Mouse (Mus musculus) hindbrain, embryonic 11.5 days (tissue): ENCODE data around the gene Irgc1. TPM values are rescaled to one million over a fixed set of nuclear protein-coding genes. Genes with fewer than 3 reads are reported as not detected.

Experiments
- ATAC-seq: fragments of 200-750 bp; cut with Nextera tagmentation; 2 replicates; pipeline ENCODE4 v1.8.0; 2017; ENCODE audit warnings: mild to moderate bottlenecking, moderate TSS enrichment, moderate library complexity; ENCODE audit not compliant: low FRiP score
- DNase-seq: peaks from one replicate; pipeline ENCODE4 v3.0.0-alpha.2; 2015; ENCODE audit warnings: low spot score
- H3K27ac ChIP-seq: fragments of 300-500 bp; sonication (generic); 2 replicates; pipeline ENCODE4 v1.5.1; 2014; ENCODE audit warnings: mild to moderate bottlenecking, low read depth, low read length
- H3K27me3 ChIP-seq: fragments of 300-500 bp; sonication (generic); 2 replicates; pipeline ENCODE4 v1.6.1; 2014; ENCODE audit warnings: mild to moderate bottlenecking, low read length, moderate library complexity, mixed read lengths; ENCODE audit not compliant: control insufficient read depth, insufficient read depth
- H3K36me3 ChIP-seq: fragments of 300-500 bp; sonication (generic); 2 replicates; pipeline ENCODE4 v1.6.1; 2014; ENCODE audit warnings: mild to moderate bottlenecking, low read length, moderate library complexity, mixed read lengths; ENCODE audit not compliant: control insufficient read depth, insufficient read depth
- H3K4me1 ChIP-seq: fragments of 300-500 bp; sonication (generic); replicated peaks from 2 replicates; pipeline ENCODE4 v1.6.1; 2014; ENCODE audit warnings: low read length, mixed read lengths; ENCODE audit not compliant: control insufficient read depth, insufficient read depth
- H3K4me2 ChIP-seq: fragments of 300-500 bp; sonication (generic); replicated peaks from 2 replicates; pipeline ENCODE4 v1.6.1; 2014; ENCODE audit warnings: mild to moderate bottlenecking, low read depth, low read length
- H3K4me3 ChIP-seq: fragments of 300-500 bp; sonication (generic); 2 replicates; pipeline ENCODE4 v1.5.1; 2014; ENCODE audit warnings: low read depth, low read length
- H3K9ac ChIP-seq: fragments of 300-500 bp; sonication (generic); 2 replicates; pipeline ENCODE4 v1.6.1; 2014; ENCODE audit warnings: low read depth, low read length
- H3K9me3 ChIP-seq: fragments of 300-500 bp; sonication (generic); 2 replicates; pipeline ENCODE4 v1.6.1; 2016; ENCODE audit warnings: low read length; ENCODE audit not compliant: control insufficient read depth
- WGBS: fragments of 180-500 bp; shearing (Covaris S2); extraction: QIAGEN DNeasy Blood & Tissue Kit; methylation state at CpG from one replicate; pipeline ENCODE4 v1.1.7; 2014; 5-methylcytosine and 5-hydroxymethylcytosine counted together
- polyA plus RNA-seq: library from polyadenylated mRNA; unstranded; fragments of >200 nt; fragmentation: Nextera tagmentation; extraction: Ambion mirVana; gene quantifications from 2 replicates; pipeline ENCODE4 v1.2.1, GENCODE M21; 2014

Irgc1 gene
- polyA plus RNA-seq, 1 experiment from 2014 or later = not detected

DNA sequence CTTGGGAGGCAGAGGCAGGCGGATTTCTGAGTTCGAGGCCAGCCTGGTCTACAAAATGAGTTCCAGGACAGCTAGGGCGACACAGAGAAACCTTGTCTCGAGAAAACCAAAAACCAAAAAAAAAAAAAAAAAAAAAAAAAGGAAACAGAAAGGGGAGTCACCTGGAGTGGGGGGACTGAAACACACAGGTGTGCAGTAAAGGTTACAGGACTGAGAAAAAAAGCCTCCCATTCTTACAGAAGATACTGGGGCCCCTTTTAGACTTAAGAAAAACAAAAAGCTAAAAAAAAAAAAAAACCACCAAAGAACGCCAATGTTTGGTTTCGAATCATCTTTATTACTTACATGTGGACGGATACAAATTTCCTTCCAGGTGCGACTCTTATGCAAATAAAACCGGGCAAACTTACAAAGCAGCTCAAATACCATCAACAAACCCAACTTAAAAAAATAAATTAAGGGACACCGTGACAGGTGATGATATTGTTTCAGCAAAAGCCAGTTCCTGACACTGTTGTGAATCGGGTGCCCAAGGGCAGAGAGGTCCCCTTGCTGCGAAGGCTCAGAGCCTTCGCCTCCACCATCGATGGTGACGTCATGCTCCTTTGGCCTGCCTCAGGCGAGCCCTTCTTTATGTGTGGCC is 69.2 kb downstream of the Irgc1 start:
- Histone ChIP-seq H3K4me1 (no peaks in the 10 kb centered on the region), H3K4me2 (no peak overlapping the region), H3K27me3 (no peaks in the 10 kb centered on the region), H3K9me3 (no peaks in the 10 kb centered on the region), H3K27ac (no peak overlapping the region), H3K9ac (no peak overlapping the region), H3K4me3 (no peak overlapping the region), H3K36me3 (no peaks in the 10 kb centered on the region)
- ATAC-seq (no peak), DNase-seq (no peak)
- 87% methylated on average over 16 of the region's 16 CpGs for WGBS

Other genes starting within 250 kb of the Irgc1 start
- gene Zfp111, start 240.9 kb downstream of the Irgc1 start, polyA plus RNA-seq = 9.5 and 11.0 TPM in 2 replicates
- 4.9 and 6.1 TPM in 2 replicates for gene Zfp109, start 214.7 kb downstream of the Irgc1 start, polyA plus RNA-seq
- 2.2 and 3.0 TPM in 2 replicates for gene Zfp108, start 197.5 kb downstream of the Irgc1 start, polyA plus RNA-seq
- gene Zfp93, start 181.9 kb downstream of the Irgc1 start, polyA plus RNA-seq = 7.2 and 9.6 TPM in 2 replicates
- gene Zfp61, start 151.1 kb downstream of the Irgc1 start, polyA plus RNA-seq = 32.1 and 40.0 TPM in 2 replicates
- gene Zfp94, start 135.6 kb downstream of the Irgc1 start, polyA plus RNA-seq = 12.8 and 15.4 TPM in 2 replicates
- gene Tescl, start 118.4 kb downstream of the Irgc1 start, polyA plus RNA-seq = not detected in 2 replicates
- not detected in 2 replicates for gene Lypd5, start 103.1 kb downstream of the Irgc1 start, polyA plus RNA-seq
- 2.4 and 3.5 TPM in 2 replicates for gene Kcnn4, start 82.0 kb downstream of the Irgc1 start, polyA plus RNA-seq
- gene Smg9, start 52.7 kb downstream of the Irgc1 start, polyA plus RNA-seq = 18.4 and 21.3 TPM in 2 replicates
- gene Plaur, start 10.2 kb upstream of the Irgc1 start, polyA plus RNA-seq = 1.7 and 2.1 TPM in 2 replicates
- 8.8 and 12.6 TPM in 2 replicates for gene Cadm4, start 29.7 kb upstream of the Irgc1 start, polyA plus RNA-seq
- gene Zfp428, start 54.7 kb upstream of the Irgc1 start, polyA plus RNA-seq = 82.4 and 87.7 TPM in 2 replicates
- 0.59 and 0.90 TPM in 2 replicates for gene AC161166.1, start 60.2 kb upstream of the Irgc1 start, polyA plus RNA-seq
- gene Irgq, start 78.4 kb upstream of the Irgc1 start, polyA plus RNA-seq = 12.8 and 14.2 TPM in 2 replicates
- gene Pinlyp, start 93.8 kb upstream of the Irgc1 start, polyA plus RNA-seq = 0.28 TPM in 1 of 2 replicates, not detected in the other
- gene Xrcc1, start 94.0 kb upstream of the Irgc1 start, polyA plus RNA-seq = 78.0 and 94.5 TPM in 2 replicates
- gene Ethe1, start 135.2 kb upstream of the Irgc1 start, polyA plus RNA-seq = 19.8 and 20.6 TPM in 2 replicates
- 0.93 and 1.2 TPM in 2 replicates for gene Zfp575, start 135.3 kb upstream of the Irgc1 start, polyA plus RNA-seq
- 0.09 TPM in 1 of 2 replicates, not detected in the other for gene Phldb3, start 158.5 kb upstream of the Irgc1 start, polyA plus RNA-seq
- gene Lypd3, start 184.3 kb upstream of the Irgc1 start, polyA plus RNA-seq = 0.73 and 1.6 TPM in 2 replicates
- not detected in 2 replicates for gene Tex101, start 224.4 kb upstream of the Irgc1 start, polyA plus RNA-seq